Mouse (Mus musculus) intestine, embryonic 16.5 days (tissue): Measurements from ENCODE around the gene Gm11733. TPM values are rescaled to one million over a fixed set of nuclear protein-coding genes. Genes with fewer than 3 reads are reported as not detected.
"Not testable (repeated sequence)": the region's sequence is repeated elsewhere in the genome, so short reads cannot be mapped to it uniquely, and the experiment has no call there.

Source experiments
- ATAC-seq: fragments of 200-750 bp; cut with Nextera tagmentation; 2 replicates; pipeline ENCODE4 v1.8.0; 2017; ENCODE audit warnings: moderate TSS enrichment, moderate library complexity
- H3K27ac ChIP-seq: fragments of 300-500 bp; sonication (generic); 2 replicates; pipeline ENCODE4 v1.5.1; 2014; ENCODE audit warnings: mild to moderate bottlenecking, low read length
- H3K27me3 ChIP-seq: fragments of 300-500 bp; sonication (generic); replicated peaks from 2 replicates; pipeline ENCODE4 v1.6.1; 2014; ENCODE audit warnings: low read length, control low read depth, mixed read lengths; ENCODE audit not compliant: control insufficient read depth, insufficient read depth
- H3K36me3 ChIP-seq: fragments of 300-500 bp; sonication (generic); 2 replicates; pipeline ENCODE4 v1.6.1; 2014; ENCODE audit warnings: low read length, control low read depth; ENCODE audit not compliant: control insufficient read depth, insufficient read depth
- H3K4me1 ChIP-seq: fragments of 300-500 bp; sonication (generic); 2 replicates; pipeline ENCODE4 v1.6.1; 2014; ENCODE audit warnings: low read length, control low read depth, mixed read lengths; ENCODE audit not compliant: control insufficient read depth, insufficient read depth
- H3K4me2 ChIP-seq: fragments of 300-500 bp; sonication (generic); 2 replicates; pipeline ENCODE4 v1.6.1; 2014; ENCODE audit warnings: low read depth, low read length, control low read depth
- H3K4me3 ChIP-seq: fragments of 300-500 bp; sonication (generic); 2 replicates; pipeline ENCODE4 v1.5.1; 2014; ENCODE audit warnings: mild to moderate bottlenecking, low read length
- H3K9ac ChIP-seq: fragments of 300-500 bp; sonication (generic); 2 replicates; pipeline ENCODE4 v1.6.1; 2014; ENCODE audit warnings: low read depth, low read length
- H3K9me3 ChIP-seq: fragments of 300-500 bp; sonication (generic); 2 replicates; pipeline ENCODE4 v1.6.1; 2016; ENCODE audit warnings: low read length, control low read depth; ENCODE audit not compliant: control insufficient read depth
- WGBS: fragments of 180-500 bp; shearing (Covaris S2); extraction: QIAGEN DNeasy Blood & Tissue Kit; methylation state at CpG from one replicate; pipeline ENCODE4 v1.1.7; 2014; 5-methylcytosine and 5-hydroxymethylcytosine counted together
- polyA plus RNA-seq: library from polyadenylated mRNA; unstranded; fragments of >200 nt; fragmentation: Nextera tagmentation; extraction: Ambion mirVana; gene quantifications from 2 replicates; pipeline ENCODE4 v1.2.1, GENCODE M21; 2015

The Gm11733 gene
- polyA plus RNA-seq, 1 experiment from 2014 or later, result 0.05 TPM

DNA sequence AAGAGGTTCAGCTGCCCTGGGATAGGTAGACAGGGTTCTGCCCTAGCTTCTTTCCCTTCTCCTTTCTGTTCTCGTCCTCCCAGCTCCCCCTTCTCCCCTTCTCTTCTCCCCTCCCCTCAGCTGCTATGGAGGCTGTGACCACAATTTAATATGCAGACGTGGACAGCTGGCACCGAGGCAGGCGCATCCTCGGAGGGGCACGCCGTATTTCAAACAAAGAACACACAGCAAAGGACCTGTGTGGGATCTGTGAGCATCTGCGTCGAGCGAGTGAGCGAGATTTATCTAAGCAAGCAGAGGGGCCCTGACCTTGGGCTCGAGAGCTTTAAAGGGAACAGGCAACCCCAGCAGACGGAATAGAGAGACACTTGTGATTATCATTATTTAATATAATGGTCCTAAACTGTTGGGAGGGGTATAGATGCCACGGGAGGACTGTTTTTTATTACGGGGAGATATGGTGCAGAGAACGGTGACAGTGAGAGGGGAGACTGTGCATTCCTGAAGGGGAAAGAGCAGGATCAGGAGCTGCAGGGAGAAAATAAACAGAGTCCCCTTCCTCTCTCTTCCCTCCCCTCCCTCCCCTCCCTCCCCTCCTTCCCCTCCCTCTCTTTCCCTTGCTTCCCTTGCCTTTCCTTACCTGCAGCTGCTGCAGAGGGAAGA is 21.8 kb upstream of the Gm11733 start:
- Histone ChIP-seq H3K9ac (no peak overlapping the region), H3K27ac (no peak overlapping the region), H3K36me3 (no peaks in the 10 kb centered on the region), H3K27me3 (peaks cover 7% of the 10 kb centered on the region; the same call in 1 of the 2 replicates), H3K4me2 (0 out of 2 replicates have a peak overlapping the region, but pooled peaks have one; percentile 2), H3K4me3 (no peak overlapping the region), H3K4me1 (peaks cover 4% of the 10 kb centered on the region; the same call in 1 of the 2 replicates), H3K9me3 (no peaks in the 10 kb centered on the region)
- 8% methylated on average over 16 of the region's 16 CpGs for WGBS
- ATAC-seq, result no peak

DNA sequence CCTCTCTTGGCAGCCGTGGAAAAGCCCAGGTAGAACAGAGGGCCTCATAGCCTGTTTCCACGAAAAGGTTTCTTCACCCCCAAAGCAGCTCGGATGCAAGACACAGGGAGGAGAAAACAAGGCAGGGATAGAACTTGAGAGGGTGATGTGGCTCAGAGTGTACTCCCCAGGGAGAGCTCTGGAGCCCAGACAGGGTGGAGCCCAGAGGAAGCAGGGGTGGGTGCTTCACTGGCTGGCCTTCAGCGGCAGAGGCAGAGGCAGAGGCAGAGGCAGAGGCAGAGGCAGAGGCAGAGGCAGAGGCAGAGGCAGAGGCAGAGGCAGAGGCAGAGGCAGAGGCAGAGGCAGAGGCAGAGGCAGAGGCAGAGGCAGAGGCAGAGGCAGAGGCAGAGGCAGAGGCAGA is 20.8 kb upstream of the Gm11733 start:
- not testable (repeated sequence) for H3K4me3 ChIP-seq, H3K4me1 ChIP-seq, H3K36me3 ChIP-seq, ATAC-seq, H3K27me3 ChIP-seq, H3K9me3 ChIP-seq, H3K4me2 ChIP-seq, H3K27ac ChIP-seq, H3K9ac ChIP-seq
- WGBS, result 56% methylated on average over 4 of the region's 4 CpGs

DNA sequence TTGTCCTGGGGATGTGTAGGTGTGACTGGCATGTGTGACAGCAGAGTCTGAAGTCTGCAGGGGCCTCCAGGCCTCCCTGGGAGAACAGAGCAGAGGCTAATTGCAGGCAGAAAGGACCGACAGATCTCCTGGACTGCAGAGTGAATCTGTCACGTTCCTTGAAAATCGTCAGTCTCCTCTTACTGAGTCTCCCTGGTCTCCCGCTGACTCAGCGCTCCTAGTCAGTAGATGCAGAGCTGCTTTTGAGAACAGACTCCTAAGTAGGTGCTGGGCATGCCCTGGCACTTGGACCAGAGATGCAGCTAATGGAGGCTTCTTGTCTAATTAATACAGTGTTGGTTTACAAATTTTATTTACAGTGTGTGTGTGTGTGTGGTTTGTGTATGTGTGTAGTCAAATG is 17.9 kb upstream of the Gm11733 start:
- Histone ChIP-seq H3K9ac (no peak overlapping the region), H3K4me2 (no peak overlapping the region), H3K36me3 (no peaks in the 10 kb centered on the region), H3K9me3 (no peaks in the 10 kb centered on the region), H3K27me3 (peaks cover 2% of the 10 kb centered on the region; the same call in 1 of the 2 replicates), H3K4me1 (peaks cover 14% of the 10 kb centered on the region), H3K27ac (no peak overlapping the region), H3K4me3 (no peak overlapping the region)
- 38% methylated on average over 5 of the region's 5 CpGs for WGBS
- ATAC-seq, result no peak

DNA sequence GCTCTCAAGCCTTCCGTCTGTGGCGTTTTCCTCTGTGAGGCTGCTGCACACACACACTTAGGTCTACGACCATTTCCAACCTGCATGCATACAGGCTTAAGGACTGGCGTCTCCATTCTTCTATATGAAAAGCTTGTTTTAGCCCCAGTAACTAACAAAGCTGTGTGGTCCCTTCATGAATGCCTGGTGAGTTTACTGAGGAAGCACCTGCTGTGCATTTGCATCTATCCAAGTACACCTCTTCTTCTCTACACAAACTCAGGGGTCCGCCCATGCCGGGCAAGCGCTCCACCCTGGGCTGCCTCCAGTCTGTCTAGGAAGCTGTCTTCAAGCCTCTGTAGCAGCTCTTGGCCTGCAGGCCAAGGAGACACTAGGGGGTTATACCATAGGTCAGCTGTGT is 17.3 kb upstream of the Gm11733 start:
- H3K4me3 ChIP-seq, result no peak overlapping the region
- no peaks in the 10 kb centered on the region for H3K9me3 ChIP-seq
- H3K9ac ChIP-seq, result no peak overlapping the region
- no peak overlapping the region for H3K4me2 ChIP-seq
- peaks cover 14% of the 10 kb centered on the region for H3K4me1 ChIP-seq
- no peak for ATAC-seq
- no peaks in the 10 kb centered on the region; the same call in 1 of the 2 replicates for H3K27me3 ChIP-seq
- H3K36me3 ChIP-seq, result no peaks in the 10 kb centered on the region
- no peak overlapping the region for H3K27ac ChIP-seq
- 86% methylated on average over 7 of the region's 7 CpGs for WGBS

DNA sequence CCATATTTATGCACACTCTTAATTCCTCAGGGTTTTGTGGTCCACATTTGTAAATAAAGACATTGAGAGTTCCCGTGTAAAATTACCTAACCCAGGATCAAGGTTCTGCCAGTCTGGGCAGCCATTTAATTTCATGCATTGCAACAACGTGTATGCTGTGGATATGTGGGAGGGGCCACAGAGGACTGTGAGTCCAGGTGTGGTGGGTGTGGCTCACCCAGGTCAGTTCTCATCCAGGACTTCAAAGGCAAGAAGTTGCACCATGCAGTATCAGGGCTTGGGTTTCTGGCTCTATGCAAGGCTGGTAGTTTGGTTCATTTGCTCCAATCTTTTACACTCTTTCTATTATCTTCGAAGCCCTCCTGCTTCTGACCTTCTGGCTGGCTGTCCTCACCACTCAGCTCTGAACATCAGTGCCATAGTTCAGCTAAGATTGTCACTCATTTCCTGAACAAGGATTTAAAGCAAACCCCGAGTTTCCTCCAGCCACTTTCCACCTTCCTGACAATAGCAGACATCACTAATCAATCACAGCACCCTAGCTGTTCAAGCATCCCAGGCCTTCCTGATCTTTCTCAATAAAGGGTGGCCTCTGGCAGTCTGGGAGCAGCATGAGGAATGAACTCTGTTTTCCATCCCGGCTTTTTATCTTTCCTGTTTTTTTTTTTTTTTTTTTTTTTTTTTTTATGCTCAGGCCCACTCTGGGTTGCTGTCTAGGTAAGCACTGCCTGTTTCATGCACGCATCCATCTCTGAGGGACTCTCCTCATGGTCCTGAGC is 15.4 kb upstream of the Gm11733 start:
- H3K4me3 ChIP-seq, result no peak overlapping the region
- H3K27me3 ChIP-seq, result no peaks in the 10 kb centered on the region
- 35% methylated on average over 6 of the region's 6 CpGs for WGBS
- no peak overlapping the region for H3K27ac ChIP-seq
- H3K9ac ChIP-seq, result no peak overlapping the region
- ATAC-seq, result peak; percentile 88
- H3K4me2 ChIP-seq, result no peak overlapping the region
- no peaks in the 10 kb centered on the region for H3K36me3 ChIP-seq
- H3K9me3 ChIP-seq, result no peaks in the 10 kb centered on the region
- H3K4me1 ChIP-seq, result peaks cover 11% of the 10 kb centered on the region; the same call in 1 of the 2 replicates

DNA sequence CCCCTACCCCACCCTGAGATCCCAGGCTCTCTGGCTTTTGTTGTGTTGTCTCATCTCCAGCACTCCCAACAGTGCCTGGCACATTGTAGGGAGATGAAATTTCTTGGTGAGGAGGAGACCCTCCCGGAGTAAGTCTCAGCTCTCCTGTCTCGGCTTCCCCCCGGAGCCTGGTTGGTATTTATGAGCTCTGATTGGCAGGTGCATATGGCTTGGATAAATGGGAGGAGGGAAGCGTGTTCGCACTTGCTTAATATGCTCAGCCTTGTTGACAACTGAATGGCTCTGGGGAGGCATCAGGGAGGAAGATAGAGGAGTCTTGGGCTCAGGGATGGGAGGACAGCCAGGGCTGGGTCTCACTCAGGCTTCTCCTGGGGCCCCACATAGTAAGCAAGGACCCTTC is 14.4 kb upstream of the Gm11733 start:
- H3K4me2 ChIP-seq, result no peak overlapping the region
- 66% methylated on average over 5 of the region's 5 CpGs for WGBS
- ATAC-seq, result no peak

DNA sequence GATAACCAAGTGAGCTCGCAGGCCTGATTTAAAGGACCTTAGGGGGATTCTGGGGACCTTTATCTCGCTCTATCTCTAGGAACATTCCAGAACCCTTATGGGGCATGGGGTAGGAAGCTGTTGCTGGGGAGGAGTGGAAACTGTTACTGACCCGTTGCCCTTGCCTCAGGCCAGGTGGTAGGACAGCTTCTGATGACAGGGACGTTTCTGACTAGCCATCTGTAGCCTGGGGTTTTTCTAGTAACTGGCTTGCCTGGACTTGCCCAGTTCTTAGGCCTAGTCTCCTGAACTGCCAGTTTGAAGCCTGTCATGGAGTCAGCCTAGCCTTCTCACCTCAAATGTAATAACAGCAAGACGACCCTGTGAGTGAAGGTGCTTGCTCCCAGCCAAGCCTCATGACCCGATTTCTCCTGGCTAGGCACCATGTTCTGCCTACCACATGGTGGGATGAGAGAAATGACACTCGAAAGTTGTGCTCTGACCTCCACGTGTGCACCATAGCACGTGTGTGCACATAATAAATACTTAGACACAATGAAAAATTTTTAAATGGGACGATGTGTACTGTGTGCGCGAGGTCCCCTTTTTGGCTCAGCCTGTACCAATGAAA is 13.5 kb upstream of the Gm11733 start:
- Histone ChIP-seq H3K27ac (no peak overlapping the region), H3K4me1 (peaks cover 11% of the 10 kb centered on the region; the same call in 1 of the 2 replicates), H3K9me3 (no peaks in the 10 kb centered on the region), H3K4me3 (no peak overlapping the region), H3K4me2 (no peak overlapping the region), H3K9ac (no peak overlapping the region), H3K36me3 (no peaks in the 10 kb centered on the region), H3K27me3 (no peaks in the 10 kb centered on the region)
- 87% methylated on average over 12 of the region's 12 CpGs for WGBS
- ATAC-seq, result no peak

More for the DNA sequence above, 14.4 kb upstream of the Gm11733 start:
- Histone ChIP-seq H3K9me3 (no peaks in the 10 kb centered on the region), H3K4me1 (peaks cover 11% of the 10 kb centered on the region; the same call in 1 of the 2 replicates), H3K27me3 (no peaks in the 10 kb centered on the region), H3K27ac (no peak overlapping the region; the same call in 1 of the 2 replicates), H3K4me3 (no peak overlapping the region), H3K36me3 (no peaks in the 10 kb centered on the region), H3K9ac (no peak overlapping the region)

DNA sequence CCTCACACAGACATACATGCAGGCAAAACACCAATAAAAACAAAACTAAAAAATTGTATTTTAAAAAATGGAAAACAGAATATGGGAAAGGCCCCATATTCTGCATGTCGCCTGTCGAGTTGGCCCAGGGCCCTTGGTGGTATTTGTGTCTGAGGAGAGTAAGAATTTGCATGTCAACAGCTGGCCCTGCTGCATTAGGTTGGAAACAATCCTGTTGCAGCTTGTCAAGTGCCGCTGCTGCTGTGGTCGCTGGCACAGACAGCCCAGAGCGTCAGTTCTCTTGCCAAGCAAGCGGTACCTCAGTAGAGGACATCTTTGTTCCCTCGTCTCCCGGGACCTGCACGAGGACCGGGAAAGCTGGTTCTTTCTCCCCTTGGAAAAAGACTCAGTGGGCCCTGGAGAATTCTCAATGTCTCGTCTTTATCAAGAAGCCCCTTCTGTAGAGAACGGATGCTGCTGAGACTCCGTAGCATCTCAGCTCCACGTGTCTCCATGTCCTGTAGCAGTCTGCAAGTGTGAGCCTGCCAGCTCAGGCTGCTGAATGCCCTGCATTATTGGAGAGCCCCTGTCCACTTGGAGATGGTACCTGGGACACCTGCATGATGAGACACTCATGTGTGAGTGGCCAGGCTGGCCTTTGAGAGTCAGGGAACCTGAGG is 12.4 kb upstream of the Gm11733 start:
- WGBS, result 71% methylated on average over 14 of the region's 14 CpGs
- Histone ChIP-seq H3K9ac (no peak overlapping the region), H3K4me3 (no peak overlapping the region), H3K4me2 (no peak overlapping the region), H3K9me3 (no peaks in the 10 kb centered on the region), H3K27ac (no peak overlapping the region), H3K27me3 (no peaks in the 10 kb centered on the region), H3K36me3 (no peaks in the 10 kb centered on the region), H3K4me1 (peaks cover 11% of the 10 kb centered on the region; the same call in 1 of the 2 replicates)
- ATAC-seq, result no peak

DNA sequence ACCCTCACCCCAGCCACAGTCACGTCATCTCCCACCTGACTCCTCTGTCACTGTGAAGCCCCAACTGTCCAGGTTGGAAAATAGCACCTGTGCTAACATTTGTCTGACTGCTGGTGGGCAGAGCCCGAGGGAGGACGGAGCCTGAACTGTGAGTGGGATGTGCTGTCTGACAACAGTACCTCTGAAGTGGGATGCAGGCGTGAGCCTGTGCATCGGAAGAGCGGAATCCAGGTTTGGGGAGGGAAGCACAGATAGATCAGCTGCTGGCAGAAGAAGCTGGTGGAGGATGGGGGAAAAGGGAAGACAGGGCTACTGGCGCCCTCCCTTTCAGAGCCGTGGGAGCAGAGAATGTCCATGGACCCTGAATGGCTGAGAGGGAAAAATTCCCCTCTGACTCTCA is 11.3 kb upstream of the Gm11733 start:
- no peak for ATAC-seq
- Histone ChIP-seq H3K9ac (no peak overlapping the region), H3K27me3 (no peaks in the 10 kb centered on the region), H3K36me3 (no peaks in the 10 kb centered on the region), H3K9me3 (no peaks in the 10 kb centered on the region), H3K4me3 (no peak overlapping the region), H3K4me1 (peaks cover 11% of the 10 kb centered on the region; the same call in 1 of the 2 replicates), H3K27ac (no peak overlapping the region), H3K4me2 (no peak overlapping the region)
- 77% methylated on average over 8 of the region's 8 CpGs for WGBS
